In the genomic region with DNA sequence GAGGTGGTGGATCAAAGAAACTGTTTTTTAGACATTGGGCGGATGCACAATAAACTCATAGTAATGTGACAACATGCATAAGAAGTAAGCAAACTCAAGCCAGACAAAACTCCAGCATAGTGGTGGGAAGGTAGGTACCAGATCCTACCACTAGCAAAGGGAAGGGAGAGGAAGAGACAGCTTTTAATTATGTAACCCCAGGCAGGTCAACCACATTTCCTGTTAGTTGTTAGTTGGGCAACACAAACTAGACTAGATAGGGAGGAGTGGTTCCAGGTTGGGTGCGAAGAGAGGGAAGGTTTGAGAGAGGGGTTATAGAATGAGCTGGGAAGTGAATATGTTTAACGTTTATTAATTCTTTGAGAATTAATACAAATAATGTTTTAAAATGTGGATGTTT, we compare ENCODE assay signal across 32 mouse cellular contexts.
"Had no signal": no experiment of that assay in that cellular context is flagged by ENCODE, and none has a peak within 500 bp of the region (broad histone marks: within the 10 kb centered on the region; RNA-seq: fewer than 3 reads in every experiment).

No protein-coding gene starts in this region.

- H3K27ac ChIP-seq: left cerebral cortex, adult 2 months; limb, embryonic 10.5 days; limb, embryonic 12.5 days; limb, embryonic 13.5 days; limb, embryonic 15.5 days; liver, embryonic 12.5 days; liver, embryonic 13.5 days; liver, embryonic 14.5 days; liver, embryonic 15.5 days; lung, embryonic 15.5 days; macrophage; midbrain, embryonic 10.5 days; midbrain, embryonic 12.5 days; midbrain, embryonic 13.5 days; midbrain, embryonic 15.5 days had no signal

- H3K4me2 ChIP-seq: limb, embryonic 12.5 days; limb, embryonic 13.5 days; limb, embryonic 15.5 days; liver, embryonic 11.5 days; liver, embryonic 12.5 days; liver, embryonic 13.5 days; liver, embryonic 15.5 days; lung, embryonic 14.5 days; lung, embryonic 15.5 days; midbrain, embryonic 11.5 days; midbrain, embryonic 12.5 days; midbrain, embryonic 13.5 days; midbrain, embryonic 15.5 days had no signal

- H3K9ac ChIP-seq: limb, embryonic 12.5 days; limb, embryonic 13.5 days; limb, embryonic 15.5 days; liver, embryonic 12.5 days; liver, embryonic 13.5 days; liver, embryonic 14.5 days; liver, embryonic 15.5 days; liver, postnatal 0 days; lung, embryonic 14.5 days; lung, embryonic 15.5 days; midbrain, embryonic 12.5 days; midbrain, embryonic 13.5 days; midbrain, embryonic 15.5 days had no signal

- H3K4me3 ChIP-seq: left cerebral cortex, adult 2 months; limb, embryonic 10.5 days; limb, embryonic 12.5 days; limb, embryonic 13.5 days; limb, embryonic 15.5 days; liver, embryonic 12.5 days; liver, embryonic 13.5 days; liver, embryonic 15.5 days; lung, embryonic 15.5 days; megakaryocyte, embryonic 14.5 days; midbrain, embryonic 10.5 days; midbrain, embryonic 12.5 days; midbrain, embryonic 13.5 days; midbrain, embryonic 15.5 days; myocyte had no signal

- H3K36me3 ChIP-seq: limb, embryonic 13.5 days; limb, embryonic 15.5 days; lung, embryonic 15.5 days; midbrain, embryonic 12.5 days; midbrain, embryonic 13.5 days; midbrain, embryonic 15.5 days had no signal

- H3K27me3 ChIP-seq: limb, embryonic 12.5 days; limb, embryonic 13.5 days; limb, embryonic 15.5 days; liver, embryonic 12.5 days; lung, embryonic 15.5 days; megakaryocyte, embryonic 14.5 days; midbrain, embryonic 12.5 days; midbrain, embryonic 13.5 days; midbrain, embryonic 15.5 days had no signal

- DNase-seq: left cerebral cortex, postnatal 4 days; liver; liver, embryonic 13.5 days; liver, postnatal 0 days; lung, adult 18-20 months; lung, adult 2 months; lung, embryonic 14.5 days; lung, postnatal 10 days; lung, postnatal 14 days; lung, postnatal 36 days; lung, postnatal 4 days; midbrain, embryonic 14.5 days had no signal

- H3K9me3 ChIP-seq: limb, embryonic 10.5 days; limb, embryonic 12.5 days; limb, embryonic 13.5 days; limb, embryonic 15.5 days; liver, embryonic 12.5 days; liver, embryonic 13.5 days; lung, embryonic 15.5 days; midbrain, embryonic 12.5 days; midbrain, embryonic 13.5 days; midbrain, embryonic 15.5 days had no signal

- ATAC-seq: liver, embryonic 12.5 days; liver, postnatal 0 days; lung, postnatal 0 days; midbrain, embryonic 13.5 days; midbrain, embryonic 15.5 days; midbrain, embryonic 16.5 days had no signal
